Mouse (Mus musculus) limb, embryonic 11.5 days (tissue): ENCODE results near the gene Adh6b. TPM values are rescaled to one million over a fixed set of nuclear protein-coding genes. Genes with fewer than 3 reads are reported as not detected.

Experiments used
- ATAC-seq: fragments of 200-750 bp; cut with Nextera tagmentation; 2 replicates; pipeline ENCODE4 v1.8.0; 2017; ENCODE audit warnings: low read depth; ENCODE audit not compliant: insufficient number of reproducible peaks, low FRiP score, low TSS enrichment
- DNase-seq: peaks from one replicate; pipeline ENCODE4 v3.0.0-alpha.2; 2015; ENCODE audit warnings: low spot score
- H3K27ac ChIP-seq: fragments of 300-500 bp; sonication (generic); replicated peaks from 2 replicates; pipeline ENCODE4 v1.5.1; 2014; ENCODE audit warnings: low read depth, mild to moderate bottlenecking, low read length
- H3K27me3 ChIP-seq: fragments of 300-500 bp; sonication (generic); 2 replicates; pipeline ENCODE4 v1.6.1; 2014; ENCODE audit warnings: mild to moderate bottlenecking, low read length, mixed read lengths; ENCODE audit not compliant: control insufficient read depth, insufficient read depth
- H3K36me3 ChIP-seq: fragments of 300-500 bp; sonication (generic); 2 replicates; pipeline ENCODE4 v1.6.1; 2014; ENCODE audit warnings: mild to moderate bottlenecking, low read length, moderate library complexity, mixed read lengths; ENCODE audit not compliant: control insufficient read depth, insufficient read depth
- H3K4me1 ChIP-seq: fragments of 300-500 bp; sonication (generic); 2 replicates; pipeline ENCODE4 v1.6.1; 2014; ENCODE audit warnings: low read length, mixed read lengths; ENCODE audit not compliant: control insufficient read depth, insufficient read depth
- H3K4me2 ChIP-seq: fragments of 300-500 bp; sonication (generic); 2 replicates; pipeline ENCODE4 v1.6.1; 2014; ENCODE audit warnings: low read depth, mild to moderate bottlenecking, moderate library complexity; ENCODE audit not compliant: severe bottlenecking
- H3K4me3 ChIP-seq: fragments of 300-500 bp; sonication (generic); 2 replicates; pipeline ENCODE4 v1.5.1; 2014; ENCODE audit warnings: low read depth, low read length
- H3K9ac ChIP-seq: fragments of 300-500 bp; sonication (generic); 2 replicates; pipeline ENCODE4 v1.6.1; 2014; ENCODE audit warnings: mild to moderate bottlenecking, low read length
- H3K9me3 ChIP-seq: fragments of 300-500 bp; sonication (generic); 2 replicates; pipeline ENCODE4 v1.6.1; 2016; ENCODE audit warnings: low read length; ENCODE audit not compliant: control insufficient read depth
- WGBS: fragments of 180-500 bp; shearing (Covaris S2); extraction: QIAGEN DNeasy Blood & Tissue Kit; methylation state at CpG from one replicate; pipeline ENCODE4 v1.1.7; 2014; 5-methylcytosine and 5-hydroxymethylcytosine counted together
- polyA plus RNA-seq: library from polyadenylated mRNA; unstranded; fragments of >200 nt; fragmentation: Nextera tagmentation; extraction: Ambion mirVana; gene quantifications from 2 replicates; pipeline ENCODE4 v1.2.1, GENCODE M21; 2014

The Adh6b gene
- 0.45 and 0.87 TPM in 2 replicates for polyA plus RNA-seq

- DNase-seq: no peak
- Histone ChIP-seq H3K27ac (no peak within 1 kb of the TSS), H3K4me1 (no peaks in the 10 kb centered on the region), H3K9ac (no peak within 1 kb of the TSS), H3K4me2 (no peak within 1 kb of the TSS), H3K9me3 (no peaks in the 10 kb centered on the region), H3K4me3 (no peak within 1 kb of the TSS), H3K27me3 (no peaks in the 10 kb centered on the region), H3K36me3 (no peaks in the 10 kb centered on the region)
- ATAC-seq: no peak
- WGBS: 77% methylated on average over 14 of the region's 14 CpGs
These were observed at the start of gene Adh6b for GRCm38 (mm10) chr3:138341471-138341870. Adh6b (plus strand) TSS chr3:138341775.

GRCm38 (mm10) chr3:138293298-138293895 lies 48.2 kb upstream of the Adh6b start:
- H3K27ac ChIP-seq: no peak overlapping the region
- H3K4me1 ChIP-seq: no peaks in the 10 kb centered on the region
- no peaks in the 10 kb centered on the region for H3K27me3 ChIP-seq
- ATAC-seq (no peak), DNase-seq (no peak)
- H3K9me3 ChIP-seq: no peaks in the 10 kb centered on the region
- H3K4me2 ChIP-seq: no peak overlapping the region
- no peaks in the 10 kb centered on the region for H3K36me3 ChIP-seq
- no peak overlapping the region for H3K4me3 ChIP-seq
- H3K9ac ChIP-seq: no peak overlapping the region
- WGBS: 85% methylated on average over 7 of the region's 7 CpGs

- WGBS: 93% methylated on average over 9 of the region's 9 CpGs
- Histone ChIP-seq H3K4me2 (no peak overlapping the region), H3K27ac (no peak overlapping the region), H3K36me3 (no peaks in the 10 kb centered on the region), H3K9ac (no peak overlapping the region), H3K4me3 (no peak overlapping the region), H3K27me3 (no peaks in the 10 kb centered on the region), H3K9me3 (no peaks in the 10 kb centered on the region), H3K4me1 (no peaks in the 10 kb centered on the region)
- ATAC-seq (no peak), DNase-seq (no peak)
These were observed 41.4 kb upstream of the Adh6b start for GRCm38 (mm10) chr3:138300130-138300529.

DNA sequence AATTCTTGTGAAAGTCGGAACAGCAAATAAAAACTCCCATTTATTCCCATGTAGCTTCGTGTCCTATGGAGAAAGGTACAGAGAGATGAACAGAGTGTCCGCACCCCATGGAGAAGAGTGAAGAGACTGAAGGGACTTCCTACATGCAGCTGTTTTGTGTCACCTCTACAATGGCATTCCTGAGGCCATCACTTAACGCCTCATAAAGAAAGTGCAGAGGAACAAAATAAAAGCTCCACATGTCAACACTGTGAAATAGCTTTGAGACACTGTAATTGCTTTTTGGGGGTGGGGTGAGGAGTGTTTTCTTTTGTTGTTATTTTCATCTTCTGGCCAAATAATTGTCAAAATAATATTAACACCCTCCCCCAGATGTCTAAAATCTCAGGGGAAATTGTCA lies 38.9 kb upstream of the Adh6b start:
- H3K4me3 ChIP-seq: no peak overlapping the region
- no peaks in the 10 kb centered on the region for H3K27me3 ChIP-seq
- 46% methylated on average over 4 of the region's 4 CpGs for WGBS
- H3K4me1 ChIP-seq: no peaks in the 10 kb centered on the region
- no peak overlapping the region for H3K4me2 ChIP-seq
- no peak overlapping the region for H3K9ac ChIP-seq
- DNase-seq (no peak), ATAC-seq (no peak; the same call in 1 of the 2 replicates)
- no peak overlapping the region for H3K27ac ChIP-seq
- H3K36me3 ChIP-seq: no peaks in the 10 kb centered on the region
- H3K9me3 ChIP-seq: no peaks in the 10 kb centered on the region

- H3K27ac ChIP-seq: no peak overlapping the region
- H3K9ac ChIP-seq: no peak overlapping the region
- DNase-seq (no peak), ATAC-seq (peak; percentile 27; the same call in 1 of the 2 replicates)
- no peaks in the 10 kb centered on the region for H3K36me3 ChIP-seq
- 56% methylated on average over 6 of the region's 6 CpGs for WGBS
- H3K9me3 ChIP-seq: no peaks in the 10 kb centered on the region
- no peaks in the 10 kb centered on the region for H3K4me1 ChIP-seq
- no peaks in the 10 kb centered on the region for H3K27me3 ChIP-seq
- H3K4me3 ChIP-seq: no peak overlapping the region
- no peak overlapping the region for H3K4me2 ChIP-seq
These were observed 37.6 kb upstream of the Adh6b start for GRCm38 (mm10) chr3:138303771-138304488.

GRCm38 (mm10) chr3:138304489-138304871 lies 37.1 kb upstream of the Adh6b start:
- WGBS: 41% methylated on average over 4 of the region's 4 CpGs
- H3K27ac ChIP-seq: no peak overlapping the region
- no peak overlapping the region for H3K4me3 ChIP-seq
- H3K4me2 ChIP-seq: no peak overlapping the region
- H3K9ac ChIP-seq: no peak overlapping the region
- H3K9me3 ChIP-seq: no peaks in the 10 kb centered on the region
- H3K36me3 ChIP-seq: no peaks in the 10 kb centered on the region
- ATAC-seq: 0 out of 2 replicates have a peak, but pooled peaks have one; percentile 41
- H3K27me3 ChIP-seq: no peaks in the 10 kb centered on the region
- H3K4me1 ChIP-seq: no peaks in the 10 kb centered on the region
- DNase-seq: no peak

DNA sequence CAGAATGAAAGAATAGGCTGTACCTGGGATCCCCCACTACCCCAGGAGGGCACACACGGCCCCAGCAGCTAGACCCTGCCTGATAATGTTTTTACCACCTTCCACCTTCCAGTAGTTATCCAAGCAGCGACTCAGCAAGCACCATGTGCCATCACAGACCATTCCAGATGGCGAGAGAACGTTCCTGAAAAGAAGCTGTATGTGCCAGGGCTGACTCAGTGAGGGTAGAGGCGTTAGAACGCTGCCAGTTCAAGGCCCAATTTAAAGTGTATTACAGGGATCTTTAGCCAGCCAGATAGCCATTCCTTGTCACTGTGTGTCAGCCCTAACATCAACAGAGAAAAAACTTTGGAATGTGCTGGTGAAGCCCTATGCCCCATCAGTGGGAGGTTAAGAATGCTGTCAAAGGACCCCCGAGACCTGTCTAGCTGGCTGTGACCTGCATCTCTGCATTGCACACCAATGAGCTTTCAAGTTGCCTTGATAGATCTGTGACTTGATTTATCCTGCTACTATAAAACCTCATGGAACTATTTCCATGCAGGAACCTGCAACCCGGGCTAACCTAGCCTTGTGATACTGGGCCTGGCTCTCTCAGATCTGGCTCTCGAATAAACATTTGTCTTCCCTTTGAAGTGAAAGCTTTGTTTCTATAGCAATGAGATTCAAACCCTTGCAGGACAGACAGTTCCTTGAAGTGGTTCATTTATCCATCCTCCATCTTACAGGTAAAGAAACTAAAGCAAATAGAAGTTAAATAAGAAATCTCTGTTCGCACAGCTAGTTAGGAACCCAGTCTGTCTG lies 35.9 kb upstream of the Adh6b start:
- H3K4me1 ChIP-seq: no peaks in the 10 kb centered on the region
- H3K36me3 ChIP-seq: no peaks in the 10 kb centered on the region
- no peak overlapping the region for H3K27ac ChIP-seq
- no peaks in the 10 kb centered on the region for H3K27me3 ChIP-seq
- no peak for ATAC-seq
- H3K9me3 ChIP-seq: no peaks in the 10 kb centered on the region
- H3K4me2 ChIP-seq: no peak overlapping the region
- no peak overlapping the region for H3K4me3 ChIP-seq
- DNase-seq: no peak
- H3K9ac ChIP-seq: no peak overlapping the region
- WGBS: 50% methylated on average over 10 of the region's 10 CpGs

GRCm38 (mm10) chr3:138306290-138306683 lies 35.3 kb upstream of the Adh6b start:
- Histone ChIP-seq H3K4me1 (no peaks in the 10 kb centered on the region), H3K9ac (no peak overlapping the region), H3K27me3 (no peaks in the 10 kb centered on the region), H3K27ac (no peak overlapping the region), H3K4me2 (no peak overlapping the region), H3K4me3 (no peak overlapping the region), H3K36me3 (no peaks in the 10 kb centered on the region), H3K9me3 (no peaks in the 10 kb centered on the region)
- ATAC-seq (no peak), DNase-seq (no peak)
- 28% methylated on average over 8 of the region's 8 CpGs for WGBS
